Mouse (Mus musculus) heart, embryonic 14.5 days (tissue): ENCODE data around the gene Spindoc. TPM values are rescaled to one million over a fixed set of nuclear protein-coding genes. Genes with fewer than 3 reads are reported as not detected.

Experiments used
- ATAC-seq: fragments of 200-750 bp; cut with Nextera tagmentation; 2 replicates; pipeline ENCODE4 v1.8.0; 2017; ENCODE audit warnings: low read depth, moderate TSS enrichment; ENCODE audit not compliant: insufficient number of reproducible peaks, insufficient read depth, low FRiP score
- H3K27ac ChIP-seq, 2 experiments: fragments of 200-500 bp in 1 of 2; fragments of 300-500 bp in 1 of 2; sonication (generic) in 1 of 2; replicated peaks in 1 of 2; 2 replicates each; pipeline ENCODE4 v1.5.1; 2012 to 2014; ENCODE audit warnings: low read depth in 2 of 2, low read length in 2 of 2, control low read depth in 1 of 2, mild to moderate bottlenecking in 1 of 2, mixed read lengths in 1 of 2; ENCODE audit not compliant: control insufficient read depth in 1 of 2, insufficient read depth in 1 of 2
- H3K27me3 ChIP-seq: fragments of 300-500 bp; sonication (generic); 2 replicates; pipeline ENCODE4 v1.6.1; 2014; ENCODE audit warnings: mild to moderate bottlenecking, low read length, control low read depth; ENCODE audit not compliant: control insufficient read depth, insufficient read depth
- H3K36me3 ChIP-seq: fragments of 300-500 bp; sonication (generic); 2 replicates; pipeline ENCODE4 v1.6.1; 2014; ENCODE audit warnings: mild to moderate bottlenecking, control low read depth, low read length, mixed read lengths; ENCODE audit not compliant: control insufficient read depth, insufficient read depth
- H3K4me1 ChIP-seq, 2 experiments: fragments of 200-500 bp in 1 of 2; fragments of 300-500 bp in 1 of 2; sonication (generic) in 1 of 2; 2 replicates each; pipeline ENCODE4 v1.6.1; 2012 to 2014; ENCODE audit warnings: low read length in 2 of 2, control low read depth in 1 of 2, mixed read lengths in 1 of 2; ENCODE audit not compliant: control insufficient read depth in 2 of 2, insufficient read depth in 2 of 2
- H3K4me2 ChIP-seq: fragments of 300-500 bp; sonication (generic); 2 replicates; pipeline ENCODE4 v1.6.1; 2014; ENCODE audit warnings: mild to moderate bottlenecking, low read length
- H3K4me3 ChIP-seq, 2 experiments: fragments of 200-500 bp in 1 of 2; fragments of 300-500 bp in 1 of 2; sonication (generic) in 1 of 2; 2 replicates each; pipeline ENCODE4 v1.5.1; 2012 to 2014; ENCODE audit warnings: low read length in 2 of 2, mild to moderate bottlenecking in 2 of 2, control low read depth in 1 of 2, low read depth in 1 of 2, moderate library complexity in 1 of 2; ENCODE audit not compliant: control insufficient read depth in 1 of 2, insufficient read depth in 1 of 2
- H3K9ac ChIP-seq: fragments of 300-500 bp; sonication (generic); 2 replicates; pipeline ENCODE4 v1.6.1; 2014; ENCODE audit warnings: mild to moderate bottlenecking, low read length
- H3K9me3 ChIP-seq: fragments of 300-500 bp; sonication (generic); 2 replicates; pipeline ENCODE4 v1.6.1; 2016; ENCODE audit warnings: low read length, control low read depth; ENCODE audit not compliant: control insufficient read depth
- WGBS: fragments of 180-500 bp; shearing (Covaris S2); extraction: QIAGEN DNeasy Blood & Tissue Kit; methylation state at CpG from one replicate; pipeline ENCODE4 v1.1.7; 2014; 5-methylcytosine and 5-hydroxymethylcytosine counted together
- polyA plus RNA-seq: library from polyadenylated mRNA; unstranded; fragments of >200 nt; fragmentation: Nextera tagmentation; extraction: Ambion mirVana; gene quantifications from 2 replicates; pipeline ENCODE4 v1.2.1, GENCODE M21; 2014

Spindoc gene
- 11.1 and 14.8 TPM in 2 replicates for polyA plus RNA-seq

DNA sequence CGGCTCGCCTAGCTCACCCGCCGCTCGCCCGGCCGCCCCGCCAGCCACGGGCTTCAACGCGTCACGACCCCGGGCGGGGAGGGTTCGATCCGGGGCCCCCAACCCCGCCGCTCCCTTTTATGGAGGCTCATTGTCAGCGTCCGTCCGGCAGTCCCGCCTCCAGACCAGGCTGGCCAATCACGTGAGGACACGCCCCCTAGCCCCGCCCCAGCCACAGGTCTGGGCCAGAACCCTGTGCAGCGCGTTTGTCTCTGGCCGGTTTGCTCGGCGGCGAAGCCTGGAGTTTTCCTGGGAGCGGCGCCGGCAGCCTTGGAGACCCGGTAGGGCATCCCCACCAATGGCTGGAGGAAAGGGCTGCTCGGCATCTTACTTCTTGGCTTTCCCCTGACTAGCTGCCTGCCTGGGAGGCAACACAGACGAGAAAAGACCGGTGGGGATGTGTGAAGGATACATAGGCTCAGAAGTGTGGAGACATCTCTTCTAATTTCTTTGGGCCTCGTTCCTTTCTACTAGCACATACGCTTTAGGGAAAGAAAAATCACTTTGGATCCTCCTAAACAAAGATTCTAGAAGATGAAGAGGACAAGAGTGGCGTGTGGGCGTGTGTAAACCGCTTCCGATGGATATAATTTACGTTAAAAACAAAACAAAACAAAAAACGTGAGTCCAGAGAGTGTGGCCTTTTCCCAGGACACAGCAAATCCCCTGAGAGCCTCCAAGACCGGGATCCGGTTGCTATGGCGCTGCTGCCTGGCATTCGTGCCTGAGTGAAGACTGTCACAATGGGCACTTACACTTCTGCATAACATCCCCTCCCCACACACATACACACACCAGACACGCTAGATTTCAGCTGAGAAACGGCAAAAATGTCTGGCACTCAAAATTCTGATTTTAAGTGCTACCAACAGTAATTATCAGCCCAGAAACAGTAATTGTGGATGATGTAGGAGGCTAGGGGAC is at the start of gene Spindoc:
Spindoc (minus strand) TSS at position 92 of the 963 bp plus-strand sequence.
- Histone ChIP-seq H3K9ac (peak within 1 kb of the TSS; percentile 97), H3K4me1 (peaks cover 0 to 21% of the 10 kb centered on the region in 2 experiments; a peak in 2 of 4 replicates), H3K4me3 (peak within 1 kb of the TSS; percentile 71 to 91), H3K36me3 (peaks cover 6% of the 10 kb centered on the region; the same call in 1 of the 2 replicates), H3K9me3 (0 out of 2 replicates have a peak, but pooled peaks cover 8% of the 10 kb centered on the region), H3K27me3 (no peaks in the 10 kb centered on the region), H3K4me2 (peak within 1 kb of the TSS; percentile 93), H3K27ac (peak within 1 kb of the TSS; percentile 86 to 93)
- 1% methylated on average over 52 of the region's 52 CpGs for WGBS
- peak; percentile 99 for ATAC-seq

- H3K4me1 ChIP-seq, result peaks cover 34 to 48% of the 10 kb centered on the region in 2 experiments
- no peak for ATAC-seq
- 50% methylated on average over 3 of the region's 3 CpGs for WGBS
- no peak overlapping the region for H3K27ac ChIP-seq
- no peak overlapping the region for H3K4me2 ChIP-seq
- H3K36me3 ChIP-seq, result peaks cover 95% of the 10 kb centered on the region
- H3K4me3 ChIP-seq, result no peak overlapping the region
- no peaks in the 10 kb centered on the region for H3K9me3 ChIP-seq
- no peak overlapping the region for H3K9ac ChIP-seq
- no peaks in the 10 kb centered on the region for H3K27me3 ChIP-seq
Measured at GRCm38 (mm10) chr19:7425398-7425775, 42.6 kb upstream of the Spindoc start.

DNA sequence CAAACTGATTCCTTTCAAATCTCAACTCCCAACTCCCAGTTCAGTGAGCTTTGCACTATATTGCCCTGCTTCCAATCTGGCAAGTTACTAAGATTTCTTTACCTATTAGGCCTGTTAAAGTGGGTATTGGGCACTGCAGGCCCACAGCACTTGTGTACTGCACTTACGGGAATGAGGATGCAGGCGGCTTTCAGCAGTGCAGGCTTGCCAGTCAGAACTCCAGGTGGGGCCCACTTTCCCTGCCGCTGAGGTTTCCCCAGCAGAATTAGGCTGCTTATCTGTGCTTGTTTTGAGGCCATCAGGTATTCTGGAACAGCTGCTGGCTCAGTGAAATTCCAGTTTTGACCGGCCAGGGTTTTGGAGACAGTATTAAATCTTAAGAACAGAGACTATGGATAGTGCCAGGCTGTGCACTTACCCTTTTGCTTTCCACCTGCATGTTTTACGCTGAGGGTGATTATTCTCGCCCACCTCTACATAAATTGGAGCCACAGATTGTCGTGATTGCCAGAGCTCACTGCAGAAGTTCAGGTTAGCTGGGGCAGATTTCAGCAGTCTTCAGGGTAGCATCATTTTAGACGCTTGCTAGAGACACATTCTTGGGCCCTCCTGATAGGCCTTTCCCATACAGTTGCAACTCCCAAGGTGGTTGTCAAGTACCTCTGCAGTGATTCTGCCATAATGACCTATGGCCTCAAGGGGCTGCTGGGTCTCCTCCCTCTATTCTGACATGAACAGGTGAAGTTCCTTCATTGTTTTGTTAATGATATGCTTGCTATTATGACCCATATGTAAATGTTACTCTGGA is 42.0 kb upstream of the Spindoc start:
- H3K9me3 ChIP-seq, result no peaks in the 10 kb centered on the region
- H3K27me3 ChIP-seq, result no peaks in the 10 kb centered on the region
- peaks cover 98% of the 10 kb centered on the region for H3K36me3 ChIP-seq
- H3K27ac ChIP-seq, result peak overlapping the region in 1 of 2 experiments; percentile 64; a peak in 1 of 4 replicates
- no peak overlapping the region for H3K4me3 ChIP-seq
- no peak overlapping the region for H3K4me2 ChIP-seq
- 52% methylated on average over 8 of the region's 8 CpGs for WGBS
- H3K9ac ChIP-seq, result peak overlapping the region; percentile 46
- no peak for ATAC-seq
- peaks cover 39 to 54% of the 10 kb centered on the region in 2 experiments for H3K4me1 ChIP-seq

- H3K9ac ChIP-seq, result peak overlapping the region; percentile 59; the same call in 1 of the 2 replicates
- H3K4me2 ChIP-seq, result peak overlapping the region; percentile 55; the same call in 1 of the 2 replicates
- H3K27ac ChIP-seq, result peak overlapping the region in 1 of 2 experiments; percentile 64; a peak in 2 of 4 replicates
- peaks cover 45 to 61% of the 10 kb centered on the region in 2 experiments for H3K4me1 ChIP-seq
- H3K9me3 ChIP-seq, result no peaks in the 10 kb centered on the region
- H3K4me3 ChIP-seq, result no peak overlapping the region
- H3K36me3 ChIP-seq, result peaks cover 95% of the 10 kb centered on the region
- WGBS, result 70% methylated on average over 7 of the region's 7 CpGs
- no peaks in the 10 kb centered on the region for H3K27me3 ChIP-seq
- no peak for ATAC-seq
Measured at GRCm38 (mm10) chr19:7424131-7424530, 41.3 kb upstream of the Spindoc start.

DNA sequence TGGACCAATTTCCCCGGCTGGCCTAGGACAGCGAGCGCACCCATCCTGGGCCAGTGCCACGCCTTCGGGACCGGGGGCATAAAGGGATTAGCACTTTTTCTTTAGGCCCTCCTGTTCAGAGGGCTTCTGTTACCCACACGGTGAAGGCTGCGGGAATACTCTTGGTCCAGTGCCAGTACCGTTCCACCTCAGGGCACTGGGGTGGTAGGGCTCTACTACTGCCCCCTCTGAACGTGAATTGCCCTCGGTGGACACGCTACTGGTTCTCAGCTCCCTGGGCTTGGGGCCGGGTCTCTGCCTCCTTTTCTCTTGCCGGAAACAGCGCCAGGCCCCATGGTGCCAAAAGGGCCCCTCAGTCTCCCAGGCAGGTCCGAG is 40.8 kb upstream of the Spindoc start:
- H3K36me3 ChIP-seq, result peaks cover 91% of the 10 kb centered on the region
- H3K27me3 ChIP-seq, result no peaks in the 10 kb centered on the region
- H3K9me3 ChIP-seq, result no peaks in the 10 kb centered on the region
- H3K27ac ChIP-seq, result peak overlapping the region; percentile 7 to 64; a peak in 3 of 4 replicates
- H3K4me2 ChIP-seq, result peak overlapping the region; percentile 55
- ATAC-seq, result no peak; the same call in 1 of the 2 replicates
- H3K4me1 ChIP-seq, result peaks cover 46 to 65% of the 10 kb centered on the region in 2 experiments
- H3K4me3 ChIP-seq, result peak overlapping the region in 1 of 2 experiments; percentile 16; a peak in 2 of 4 replicates
- H3K9ac ChIP-seq, result peak overlapping the region; percentile 59; the same call in 1 of the 2 replicates
- WGBS, result 32% methylated on average over 16 of the region's 16 CpGs

DNA sequence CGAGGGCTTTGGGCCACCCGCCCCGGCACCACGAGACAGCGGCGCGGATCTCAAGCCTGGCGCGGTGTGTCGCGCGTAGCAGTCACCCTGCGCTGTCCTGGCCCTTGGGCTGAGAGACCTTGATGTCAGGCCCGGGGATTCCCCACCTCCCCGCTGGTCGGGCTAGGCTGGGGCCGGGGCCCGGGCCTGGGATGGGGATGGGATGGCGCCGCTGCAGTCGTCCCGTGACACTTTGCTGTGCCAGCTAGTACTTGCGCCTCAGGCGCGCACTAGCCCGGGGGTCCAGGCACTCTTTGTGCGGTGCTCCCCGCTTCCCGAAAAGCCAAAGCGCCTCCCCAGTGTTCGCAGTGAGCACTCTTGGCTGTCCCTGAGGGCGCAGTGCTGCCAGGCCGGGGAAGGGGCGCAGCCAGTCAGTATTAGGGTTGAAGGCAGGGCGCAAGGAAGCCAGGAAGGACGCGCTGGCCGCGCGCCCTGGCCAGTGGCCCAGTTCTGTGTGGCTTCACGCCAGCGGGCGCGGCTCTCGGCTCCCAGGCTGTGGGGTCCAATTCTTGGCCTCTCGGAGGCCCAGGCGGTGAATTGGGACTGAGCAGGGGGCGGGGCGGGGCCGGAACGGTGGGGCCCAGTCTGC is 40.3 kb upstream of the Spindoc start:
- Histone ChIP-seq H3K9me3 (no peaks in the 10 kb centered on the region), H3K9ac (peak overlapping the region; percentile 59; the same call in 1 of the 2 replicates), H3K4me2 (peak overlapping the region; percentile 55), H3K4me1 (peaks cover 46 to 66% of the 10 kb centered on the region in 2 experiments), H3K36me3 (peaks cover 86% of the 10 kb centered on the region), H3K27me3 (no peaks in the 10 kb centered on the region), H3K27ac (peak overlapping the region; percentile 48 to 64; a peak in 3 of 4 replicates), H3K4me3 (peak overlapping the region; percentile 13 to 16)
- WGBS, result 14% methylated on average over 51 of the region's 51 CpGs
- ATAC-seq, result peak; percentile 76
